Mouse (Mus musculus) midbrain, embryonic 12.5 days (tissue): ENCODE results near the gene Sox1. TPM values are rescaled to one million over a fixed set of nuclear protein-coding genes. Genes with fewer than 3 reads are reported as not detected.

Source experiments
- ATAC-seq: fragments of 200-750 bp; cut with Nextera tagmentation; 2 replicates; pipeline ENCODE4 v1.8.0; 2017; ENCODE audit warnings: low read depth, moderate TSS enrichment, moderate library complexity; ENCODE audit not compliant: low FRiP score
- H3K27ac ChIP-seq: fragments of 300-500 bp; sonication (generic); replicated peaks from 2 replicates; pipeline ENCODE4 v1.5.1; 2016; ENCODE audit warnings: mild to moderate bottlenecking
- H3K27me3 ChIP-seq: fragments of 300-500 bp; sonication (generic); 2 replicates; pipeline ENCODE4 v1.6.1; 2016; ENCODE audit warnings: mild to moderate bottlenecking
- H3K36me3 ChIP-seq: fragments of 300-500 bp; sonication (generic); 2 replicates; pipeline ENCODE4 v1.6.1; 2016
- H3K4me1 ChIP-seq: fragments of 300-500 bp; sonication (generic); 2 replicates; pipeline ENCODE4 v1.6.1; 2016
- H3K4me2 ChIP-seq: fragments of 300-500 bp; sonication (generic); replicated peaks from 2 replicates; pipeline ENCODE4 v1.6.1; 2016; ENCODE audit warnings: mild to moderate bottlenecking, moderate library complexity
- H3K4me3 ChIP-seq: fragments of 300-500 bp; sonication (generic); 2 replicates; pipeline ENCODE4 v1.5.1; 2016; ENCODE audit warnings: mild to moderate bottlenecking
- H3K9ac ChIP-seq: fragments of 300-500 bp; sonication (generic); replicated peaks from 2 replicates; pipeline ENCODE4 v1.6.1; 2016; ENCODE audit warnings: mild to moderate bottlenecking, moderate library complexity
- H3K9me3 ChIP-seq: fragments of 300-500 bp; sonication (generic); 2 replicates; pipeline ENCODE4 v1.6.1; 2016; ENCODE audit warnings: mild to moderate bottlenecking
- WGBS: fragments of 180-500 bp; shearing (Covaris S2); methylation state at CpG from one replicate; pipeline ENCODE4 v1.1.7; 2016; 5-methylcytosine and 5-hydroxymethylcytosine counted together
- polyA plus RNA-seq: library from polyadenylated mRNA; unstranded; fragments of >200 nt; fragmentation: Nextera tagmentation; extraction: Ambion mirVana; gene quantifications from 2 replicates; pipeline ENCODE4 v1.2.1, GENCODE M21; 2016

Sox1 gene
- 6.5 and 8.4 TPM in 2 replicates for polyA plus RNA-seq

- Histone ChIP-seq H3K9me3 (no peaks in the 10 kb centered on the region), H3K36me3 (no peaks in the 10 kb centered on the region), H3K9ac (peak within 1 kb of the TSS; percentile 97), H3K27me3 (peaks cover 68% of the 10 kb centered on the region), H3K4me1 (peaks cover 48% of the 10 kb centered on the region), H3K27ac (peak within 1 kb of the TSS; percentile 95), H3K4me3 (peak within 1 kb of the TSS; percentile 86), H3K4me2 (peak within 1 kb of the TSS; percentile 72)
- ATAC-seq = peak; percentile 87
- under 1% methylated on average over 64 of the region's 89 CpGs for WGBS
These were observed at the start of gene Sox1 for GRCm38 (mm10) chr8:12395071-12396031. Gene Sox1, plus strand, starts transcription at chr8:12395295.

DNA sequence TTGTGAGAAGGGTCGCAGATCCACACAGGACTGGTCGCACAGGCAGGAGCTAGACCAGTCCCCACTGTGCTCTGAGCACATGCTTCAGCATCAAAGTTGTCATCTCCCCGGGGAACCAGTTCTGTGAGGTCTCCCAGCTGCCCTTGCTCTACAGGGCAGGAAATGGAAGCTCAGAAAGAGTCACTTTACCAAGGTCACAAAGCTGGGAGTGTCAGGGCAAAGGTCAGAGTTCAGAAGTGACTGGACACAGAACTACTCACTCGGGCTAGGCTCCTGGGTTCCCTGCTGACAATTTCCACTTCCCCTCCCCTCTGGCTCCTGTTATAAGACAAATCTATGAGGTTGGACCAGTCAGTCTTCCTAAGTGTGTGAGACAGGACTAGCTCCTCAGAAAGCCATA lies 49.2 kb upstream of the Sox1 start:
- H3K4me3 ChIP-seq = no peak overlapping the region
- ATAC-seq = no peak
- H3K36me3 ChIP-seq = no peaks in the 10 kb centered on the region
- H3K27ac ChIP-seq = no peak overlapping the region
- no peak overlapping the region for H3K9ac ChIP-seq
- H3K4me1 ChIP-seq = no peaks in the 10 kb centered on the region
- H3K4me2 ChIP-seq = no peak overlapping the region
- no peaks in the 10 kb centered on the region for H3K9me3 ChIP-seq
- peaks cover 80% of the 10 kb centered on the region for H3K27me3 ChIP-seq
- WGBS = 59% methylated on average over 4 of the region's 4 CpGs

- H3K4me2 ChIP-seq = no peak overlapping the region
- no peak overlapping the region for H3K9ac ChIP-seq
- H3K9me3 ChIP-seq = no peaks in the 10 kb centered on the region
- peaks cover 78% of the 10 kb centered on the region for H3K27me3 ChIP-seq
- H3K4me3 ChIP-seq = no peak overlapping the region
- H3K27ac ChIP-seq = no peak overlapping the region
- H3K4me1 ChIP-seq = no peaks in the 10 kb centered on the region
- no peak for ATAC-seq
- 86% methylated on average over 11 of the region's 11 CpGs for WGBS
- no peaks in the 10 kb centered on the region for H3K36me3 ChIP-seq
These were observed 48.2 kb upstream of the Sox1 start for GRCm38 (mm10) chr8:12346870-12347269.

- Histone ChIP-seq H3K27me3 (peaks cover 76% of the 10 kb centered on the region), H3K27ac (no peak overlapping the region), H3K9ac (no peak overlapping the region), H3K4me2 (no peak overlapping the region), H3K36me3 (no peaks in the 10 kb centered on the region), H3K4me3 (no peak overlapping the region), H3K4me1 (no peaks in the 10 kb centered on the region), H3K9me3 (no peaks in the 10 kb centered on the region)
- no peak for ATAC-seq
- 83% methylated on average over 1 of the region's 1 CpGs for WGBS
These were observed 46.8 kb upstream of the Sox1 start for GRCm38 (mm10) chr8:12348306-12348705.

DNA sequence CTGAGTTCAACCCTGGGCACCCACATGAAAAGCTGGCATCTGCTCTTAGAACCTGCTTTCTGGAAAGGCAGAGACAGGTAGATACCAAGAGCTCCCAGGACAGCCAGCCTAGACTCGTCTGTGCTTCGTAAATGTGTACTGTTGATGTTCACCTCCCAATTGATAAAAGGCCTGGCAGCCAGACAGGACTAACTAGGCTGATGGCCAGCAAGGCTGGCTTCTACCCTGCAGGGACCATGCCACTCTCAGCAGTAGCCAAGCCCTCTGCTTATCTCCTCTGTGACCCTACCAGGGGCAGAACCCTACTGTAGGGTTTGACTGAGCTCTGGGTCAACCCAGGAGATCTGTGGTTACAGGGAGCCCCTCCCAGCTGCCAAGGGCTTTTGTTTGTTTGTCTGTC lies 45.5 kb upstream of the Sox1 start:
- H3K27me3 ChIP-seq = peaks cover 76% of the 10 kb centered on the region
- WGBS = 66% methylated on average over 2 of the region's 2 CpGs
- H3K27ac ChIP-seq = no peak overlapping the region
- no peak overlapping the region for H3K9ac ChIP-seq
- H3K4me3 ChIP-seq = no peak overlapping the region
- H3K9me3 ChIP-seq = no peaks in the 10 kb centered on the region
- ATAC-seq = no peak
- H3K4me1 ChIP-seq = no peaks in the 10 kb centered on the region
- no peak overlapping the region for H3K4me2 ChIP-seq
- no peaks in the 10 kb centered on the region for H3K36me3 ChIP-seq

- H3K9ac ChIP-seq = no peak overlapping the region
- H3K36me3 ChIP-seq = no peaks in the 10 kb centered on the region
- H3K4me1 ChIP-seq = no peaks in the 10 kb centered on the region
- H3K4me3 ChIP-seq = no peak overlapping the region
- no peak for ATAC-seq
- peaks cover 70% of the 10 kb centered on the region for H3K27me3 ChIP-seq
- no peak overlapping the region for H3K27ac ChIP-seq
- no peaks in the 10 kb centered on the region for H3K9me3 ChIP-seq
- H3K4me2 ChIP-seq = no peak overlapping the region
These were observed 44.0 kb upstream of the Sox1 start for GRCm38 (mm10) chr8:12351121-12351520.

DNA sequence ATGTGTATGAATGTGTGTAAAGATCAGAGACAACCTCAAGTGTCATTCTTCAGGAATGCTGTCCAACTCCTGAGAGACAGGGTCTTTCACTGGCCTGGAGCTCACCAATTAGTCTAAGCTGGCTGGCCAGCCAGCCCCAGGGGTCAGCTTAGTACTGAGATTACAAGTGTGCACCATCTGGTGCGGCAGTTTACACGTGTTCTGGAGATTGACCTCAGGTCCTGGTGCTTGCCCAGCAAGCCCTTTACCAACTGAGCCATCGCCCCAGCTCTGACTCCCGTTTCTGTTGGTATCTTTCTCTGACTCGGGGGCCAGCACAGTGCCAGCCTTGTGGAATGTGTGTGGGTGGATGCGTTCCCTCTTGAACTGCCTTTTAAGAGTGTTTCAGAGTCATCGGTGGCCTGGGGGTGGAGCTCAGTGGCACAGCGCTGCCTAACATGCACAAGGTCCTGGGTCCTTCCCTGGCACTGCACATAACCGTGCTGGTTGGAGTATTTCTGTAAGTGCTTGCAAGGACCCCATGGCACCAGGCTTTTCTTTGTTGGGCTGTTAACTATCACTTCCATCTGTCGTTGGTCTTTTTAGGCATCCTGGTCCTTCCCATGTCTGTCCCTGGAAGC lies 40.6 kb upstream of the Sox1 start:
- WGBS = 68% methylated on average over 10 of the region's 10 CpGs
- Histone ChIP-seq H3K9me3 (no peaks in the 10 kb centered on the region), H3K4me3 (no peak overlapping the region), H3K36me3 (no peaks in the 10 kb centered on the region), H3K27me3 (peaks cover 73% of the 10 kb centered on the region), H3K4me2 (no peak overlapping the region), H3K4me1 (no peaks in the 10 kb centered on the region), H3K9ac (no peak overlapping the region), H3K27ac (no peak overlapping the region)
- ATAC-seq = no peak

DNA sequence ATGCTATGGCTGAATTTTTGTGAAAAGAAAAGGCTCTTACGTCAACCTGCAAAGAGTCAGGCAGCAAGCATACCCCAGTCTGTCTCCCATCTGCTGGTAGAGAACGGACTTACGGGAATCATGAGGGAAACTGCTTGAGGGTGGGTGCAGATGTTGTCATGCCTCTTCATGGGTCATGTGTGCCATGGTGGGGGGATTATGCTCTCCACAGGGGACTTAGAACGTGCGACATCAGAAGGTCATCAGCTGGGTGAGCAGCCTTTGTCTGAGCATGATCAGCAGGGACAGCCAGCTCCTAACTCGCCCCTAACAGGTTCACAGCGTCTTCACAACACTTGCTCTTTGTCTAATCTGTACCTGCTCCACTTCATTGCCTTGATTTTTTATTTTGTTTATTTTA lies 26.9 kb upstream of the Sox1 start:
- Histone ChIP-seq H3K36me3 (no peaks in the 10 kb centered on the region), H3K27ac (no peak overlapping the region), H3K27me3 (peaks cover 37% of the 10 kb centered on the region), H3K9ac (no peak overlapping the region), H3K4me1 (peaks cover 7% of the 10 kb centered on the region; the same call in 1 of the 2 replicates), H3K4me2 (no peak overlapping the region), H3K4me3 (no peak overlapping the region), H3K9me3 (0 out of 2 replicates have a peak, but pooled peaks cover 6% of the 10 kb centered on the region)
- ATAC-seq = no peak
- 28% methylated on average over 7 of the region's 7 CpGs for WGBS

DNA sequence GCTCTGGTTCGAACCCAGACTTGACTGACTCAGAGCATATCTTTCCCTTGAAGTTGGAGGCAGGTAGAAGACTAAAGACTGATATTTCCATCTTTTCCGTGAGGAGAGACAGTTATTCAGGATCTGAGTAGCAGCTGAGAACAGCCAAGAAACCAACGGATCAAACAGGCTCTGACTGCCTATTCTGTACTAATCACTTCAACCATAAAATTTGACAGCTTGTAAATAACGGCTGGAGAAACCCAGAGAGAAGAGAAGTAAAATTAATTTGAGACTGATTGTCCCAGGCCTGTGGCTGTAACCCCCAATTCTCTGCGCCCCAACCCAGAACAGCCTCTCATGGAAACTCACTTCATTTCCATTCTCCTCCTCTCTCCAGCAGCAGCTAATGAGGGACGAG lies 26.2 kb upstream of the Sox1 start:
- H3K27me3 ChIP-seq = peaks cover 42% of the 10 kb centered on the region
- no peak for ATAC-seq
- peaks cover 7% of the 10 kb centered on the region; the same call in 1 of the 2 replicates for H3K4me1 ChIP-seq
- WGBS = 71% methylated on average over 6 of the region's 6 CpGs
- H3K9ac ChIP-seq = no peak overlapping the region
- H3K9me3 ChIP-seq = 0 out of 2 replicates have a peak, but pooled peaks cover 6% of the 10 kb centered on the region
- H3K27ac ChIP-seq = no peak overlapping the region
- no peaks in the 10 kb centered on the region for H3K36me3 ChIP-seq
- no peak overlapping the region for H3K4me3 ChIP-seq
- no peak overlapping the region for H3K4me2 ChIP-seq

GRCm38 (mm10) chr8:12381111-12381510 lies 14.0 kb upstream of the Sox1 start:
- Histone ChIP-seq H3K27me3 (peaks cover 70% of the 10 kb centered on the region), H3K4me3 (no peak overlapping the region), H3K9me3 (no peaks in the 10 kb centered on the region), H3K9ac (no peak overlapping the region), H3K36me3 (no peaks in the 10 kb centered on the region), H3K4me1 (peaks cover 35% of the 10 kb centered on the region), H3K27ac (no peak overlapping the region), H3K4me2 (no peak overlapping the region)
- WGBS = 77% methylated on average over 3 of the region's 3 CpGs
- ATAC-seq = no peak

- ATAC-seq = no peak
- Histone ChIP-seq H3K4me1 (peaks cover 52% of the 10 kb centered on the region), H3K27ac (no peak overlapping the region), H3K9ac (no peak overlapping the region), H3K27me3 (peaks cover 87% of the 10 kb centered on the region), H3K4me2 (peak overlapping the region; percentile 69), H3K9me3 (no peaks in the 10 kb centered on the region), H3K36me3 (no peaks in the 10 kb centered on the region), H3K4me3 (0 out of 2 replicates have a peak overlapping the region, but pooled peaks have one; percentile 0)
- 3% methylated on average over 21 of the region's 21 CpGs for WGBS
These were observed 12.2 kb upstream of the Sox1 start for GRCm38 (mm10) chr8:12382707-12383561.
